Mouse (Mus musculus) cerebellum, postnatal 36 days (tissue): ENCODE results near the gene Mcm10.
"Not testable (repeated sequence)": the region's sequence is repeated elsewhere in the genome, so short reads cannot be mapped to it uniquely, and the experiment has no call there.

Source experiments
- DNase-seq, 2 experiments: peaks; one replicate each; pipeline ENCODE4 v3.0.0; 2021 to 2022; ENCODE audit warnings: mixed read lengths in 2 of 2

The Mcm10 gene

GRCm38 (mm10) chr2:4983987-4984386 is 28.6 kb downstream of the Mcm10 start:
- no peak for DNase-seq

GRCm38 (mm10) chr2:4978091-4978490 is 34.5 kb downstream of the Mcm10 start:
- peak; percentile 21 to 22 for DNase-seq

GRCm38 (mm10) chr2:4975807-4976206 is 36.8 kb downstream of the Mcm10 start, which contains the start of gene Ucma:
Gene Ucma, plus strand, starts transcription at chr2:4976122.
- no peak for DNase-seq

DNA sequence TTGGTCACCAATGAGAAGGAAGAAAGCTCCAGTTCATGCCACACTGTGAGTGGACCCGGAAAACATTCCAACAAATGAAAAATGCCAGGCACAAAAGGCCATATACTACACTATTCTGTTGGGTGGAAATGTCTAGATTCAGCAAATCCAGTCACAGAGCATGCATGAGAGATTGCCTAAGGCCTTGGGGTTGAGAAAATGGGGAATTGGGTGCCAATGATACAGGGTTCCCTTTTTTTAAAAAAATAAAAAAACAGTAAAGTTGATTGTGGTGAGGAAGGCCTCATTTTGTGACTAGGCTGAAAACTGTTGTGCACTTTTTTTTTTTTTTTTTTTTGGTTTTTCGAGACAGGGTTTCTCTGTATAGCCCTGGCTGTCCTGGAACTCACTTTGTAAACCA is 43.5 kb downstream of the Mcm10 start:
- no peak for DNase-seq

DNA sequence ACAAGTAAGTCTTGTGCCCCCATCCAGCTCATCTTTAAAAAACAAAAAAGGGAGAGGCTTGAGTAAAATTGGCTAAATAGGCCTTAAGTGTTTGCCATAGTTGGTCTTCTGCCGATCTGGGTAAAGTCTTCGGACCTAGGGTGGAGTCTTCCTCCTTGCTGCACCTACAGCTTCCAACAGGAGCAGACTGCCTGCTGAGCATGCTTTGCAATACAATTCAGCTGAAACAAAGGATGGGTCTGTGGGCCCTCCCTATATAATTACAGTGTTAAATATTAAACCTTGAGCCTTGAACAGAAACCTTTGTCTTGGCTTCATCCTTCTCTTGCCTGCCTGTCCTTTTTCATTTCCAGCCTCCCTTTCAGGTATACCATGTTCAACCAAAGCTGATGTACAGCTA is 44.8 kb downstream of the Mcm10 start:
- no peak for DNase-seq

DNA sequence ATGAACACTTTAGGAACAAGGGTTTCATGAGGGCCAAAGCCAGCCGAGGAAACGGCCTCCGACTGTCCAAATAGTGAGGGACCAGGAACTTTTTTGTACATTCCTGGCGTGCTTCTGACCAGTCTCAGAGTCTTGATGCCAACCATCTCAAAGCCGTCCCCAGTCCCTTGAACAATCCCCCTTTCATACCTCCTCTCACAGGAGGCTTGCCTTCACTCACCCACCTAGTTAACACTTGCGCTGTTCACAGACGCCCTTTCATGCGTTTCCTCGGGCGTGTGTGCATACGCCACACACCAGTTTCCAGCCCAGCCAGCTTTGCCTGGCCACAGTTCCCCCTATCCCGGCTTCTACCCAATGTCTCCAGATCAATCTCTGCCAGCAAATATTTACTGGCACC is 54.6 kb downstream of the Mcm10 start:
- no peak for DNase-seq

DNA sequence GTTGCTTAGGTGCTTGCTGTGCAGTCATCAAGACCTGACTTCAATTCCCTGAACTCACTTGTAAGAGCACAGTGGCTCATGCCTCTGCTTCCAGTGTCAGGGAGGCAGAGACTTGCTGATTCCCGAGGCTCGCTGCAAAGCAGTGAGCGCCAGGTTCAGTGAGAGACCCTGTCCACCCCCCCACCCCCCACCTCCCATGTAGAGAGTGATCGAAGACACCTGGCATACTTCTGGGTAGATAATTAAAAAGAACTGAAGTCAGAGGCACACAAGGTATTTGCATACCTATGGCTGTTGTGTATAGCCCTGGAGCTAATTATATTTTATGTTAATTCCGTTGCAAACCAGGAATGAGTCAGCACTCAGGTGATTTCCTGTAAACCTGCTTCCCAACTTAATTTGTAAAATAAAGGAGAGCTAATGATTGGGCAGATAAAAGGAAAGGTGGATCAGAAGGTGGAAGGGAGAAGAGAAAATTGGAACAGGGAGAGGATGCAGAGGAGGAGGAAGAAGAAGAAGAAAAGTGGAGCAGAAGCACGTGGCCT is 58.3 kb downstream of the Mcm10 start:
- no peak for DNase-seq

- DNase-seq: no peak
These were observed 61.6 kb downstream of the Mcm10 start for GRCm38 (mm10) chr2:4950986-4951385.

DNA sequence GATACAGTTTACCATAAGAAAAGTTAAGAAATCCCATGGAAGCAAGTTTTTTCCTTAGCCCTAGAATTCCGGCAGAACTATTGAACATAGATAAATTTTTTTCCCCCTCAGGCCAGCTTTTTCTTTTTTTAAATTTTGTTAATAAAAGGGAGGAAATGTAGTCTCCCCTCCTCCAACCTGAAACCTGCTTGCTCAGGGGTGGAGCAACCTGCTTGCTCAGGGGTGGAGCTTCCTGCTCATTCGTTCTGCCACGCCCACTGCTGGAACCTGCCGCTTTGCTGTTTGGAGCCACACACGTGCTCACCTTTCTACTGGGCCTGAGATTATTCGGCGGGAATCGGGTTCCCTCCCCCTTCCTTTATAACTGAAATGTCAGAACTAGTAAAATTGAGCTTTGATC is 62.9 kb downstream of the Mcm10 start:
- DNase-seq: not testable (repeated sequence)

- DNase-seq: no peak
These were observed 71.7 kb downstream of the Mcm10 start for GRCm38 (mm10) chr2:4940861-4941260.
